Mouse (Mus musculus) mesoderm, embryonic 11.5 days (tissue): ENCODE data around the gene Krt33a.
A peak's percentile ranks its signal among the peaks of the same experiment; 100 is the strongest.

Source experiments
- DNase-seq: peaks from one replicate; pipeline ENCODE4 v3.0.0-alpha.2; 2012; ENCODE audit warnings: low read depth, low spot score

Krt33a gene

GRCm38 (mm10) chr11:99986180-99986647 is 29.8 kb downstream of the Krt33a start, which contains the start of gene Krtap16-1:
Gene Krtap16-1, minus strand, starts transcription at chr11:99986597.
- DNase-seq: no peak

GRCm38 (mm10) chr11:99985291-99986092 is 30.5 kb downstream of the Krt33a start:
- DNase-seq: no peak

DNA sequence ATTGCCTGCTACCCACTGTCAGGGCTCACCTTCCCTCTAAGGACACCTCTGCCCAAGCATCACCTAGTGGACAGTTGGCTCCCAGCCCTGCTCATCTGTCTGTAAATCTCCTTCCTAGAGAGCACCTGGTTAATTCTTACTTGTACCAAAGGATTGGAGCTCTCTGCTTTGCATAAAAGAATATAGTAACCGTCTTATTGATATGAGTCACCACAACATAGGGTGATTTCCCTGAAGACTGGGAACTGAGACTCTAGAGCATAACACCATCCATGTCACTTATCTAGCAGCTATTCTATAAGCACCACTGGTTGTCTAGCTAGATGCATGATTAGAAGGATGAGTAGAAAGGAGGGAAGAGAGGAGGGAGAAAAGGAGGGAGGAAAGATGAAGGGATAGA is 32.6 kb downstream of the Krt33a start:
- no peak for DNase-seq

DNA sequence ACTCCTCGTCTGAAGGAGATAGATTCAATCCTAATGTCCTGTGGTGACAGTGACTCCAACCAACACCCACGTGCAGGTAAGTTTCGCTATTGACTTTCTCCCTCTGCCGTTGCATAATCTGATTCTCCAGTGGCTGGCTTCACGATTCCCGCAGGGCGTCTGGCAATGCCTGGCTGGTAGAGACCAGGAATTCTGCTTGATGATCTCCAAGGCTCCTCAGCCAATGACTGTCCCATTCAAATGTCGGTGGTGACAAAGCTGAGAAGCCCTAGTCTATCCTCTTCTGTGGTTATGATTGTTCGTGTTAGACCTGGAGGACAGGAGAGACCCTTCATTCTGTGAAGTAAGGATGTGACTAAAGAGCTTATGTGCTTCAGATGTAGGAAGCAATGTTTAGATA is 33.3 kb downstream of the Krt33a start:
- DNase-seq: no peak

- DNase-seq: no peak
Observed at GRCm38 (mm10) chr11:99978953-99979352, 37.1 kb downstream of the Krt33a start, which contains the start of gene Krtap29-1. Gene Krtap29-1, minus strand, starts transcription at chr11:99979053.

DNA sequence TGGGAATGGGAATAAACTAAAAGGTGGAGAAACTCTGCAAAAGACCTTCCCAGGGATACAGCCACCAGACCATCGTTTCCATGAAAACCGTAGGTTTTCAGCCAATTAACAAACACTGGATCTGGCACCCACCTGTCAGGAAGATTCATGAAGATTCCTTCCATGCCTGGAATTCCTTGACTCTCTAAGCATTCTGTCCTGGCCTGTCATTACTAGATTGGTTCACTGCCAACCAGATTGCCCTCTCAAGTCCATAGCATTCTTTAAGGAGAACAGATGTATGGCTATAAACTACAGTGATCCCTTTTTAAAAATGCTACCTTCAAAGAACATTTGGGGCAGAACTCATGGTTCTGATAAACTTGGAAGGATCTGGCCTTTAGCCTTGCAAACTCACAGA is 50.1 kb downstream of the Krt33a start:
- peak; percentile 53 for DNase-seq

- no peak for DNase-seq
Observed at GRCm38 (mm10) chr11:99964213-99964612, 51.8 kb downstream of the Krt33a start.
